Mouse (Mus musculus): ENCODE data around the gene Popdc2. TPM values are rescaled to one million over a fixed set of nuclear protein-coding genes. Genes with fewer than 3 reads are reported as not detected.
"Not testable (repeated sequence)": the region's sequence is repeated elsewhere in the genome, so short reads cannot be mapped to it uniquely, and the experiment has no call there.

Popdc2 gene
- 10 to 100 TPM; 55.5 to 61.6 TPM for total RNA-seq (2021)
- long read RNA-seq, experiment 1, transcript Popdc2-201 (4 exons, 2,169 nt) = major isoform, 29 of 40 reads
- long read RNA-seq, experiment 1, partial matches to known transcripts = 7 of 40 reads
- long read RNA-seq, experiment 1, other reads (novel, unspliced or antisense) = 4 of 40 reads
- long read RNA-seq, experiment 2, transcript Popdc2-201 (4 exons, 2,169 nt) = major isoform, 29 of 49 reads
- long read RNA-seq, experiment 2, partial matches to known transcripts = 16 of 49 reads
- long read RNA-seq, experiment 2, other reads (novel, unspliced or antisense) = 4 of 49 reads

DNA sequence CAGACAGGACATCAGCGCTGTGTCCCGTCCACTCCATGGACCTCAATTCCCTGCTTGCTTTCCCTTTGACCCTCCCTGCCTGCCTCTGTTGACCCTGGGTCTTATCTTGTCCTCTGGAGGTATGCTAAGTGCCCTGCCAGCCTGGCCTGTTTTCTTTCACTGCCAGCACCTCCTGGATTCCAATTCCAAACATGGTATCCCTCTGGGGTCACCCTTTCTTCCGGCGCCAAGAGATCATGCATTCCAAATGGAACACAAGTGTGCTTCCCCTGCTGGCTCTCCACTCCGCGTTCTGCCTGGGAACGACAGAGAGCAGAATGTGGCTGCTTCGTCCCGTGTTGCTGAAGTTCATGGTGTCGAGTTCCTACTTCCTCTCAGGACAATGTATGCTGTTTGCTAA lies at the start of gene Popdc2:
Popdc2 (plus strand) TSS at position 277 of the 400 bp plus-strand sequence.
- H3K4me3 ChIP-seq = peak within 1 kb of the TSS; percentile 79
- H3K27ac ChIP-seq = peak within 1 kb of the TSS; percentile 92
- intact Hi-C loops (cut with DNase I) = loop anchor here (2.0 to 5.0 kb wide), 2 partner anchors 35 to 91 kb away; partner anchors contain the start of gene Adprh
- peak; percentile 74 for DNase-seq
- TF ChIP-seq CTCF (IDR thresholded peaks at IDR 0.05) = no peak

DNA sequence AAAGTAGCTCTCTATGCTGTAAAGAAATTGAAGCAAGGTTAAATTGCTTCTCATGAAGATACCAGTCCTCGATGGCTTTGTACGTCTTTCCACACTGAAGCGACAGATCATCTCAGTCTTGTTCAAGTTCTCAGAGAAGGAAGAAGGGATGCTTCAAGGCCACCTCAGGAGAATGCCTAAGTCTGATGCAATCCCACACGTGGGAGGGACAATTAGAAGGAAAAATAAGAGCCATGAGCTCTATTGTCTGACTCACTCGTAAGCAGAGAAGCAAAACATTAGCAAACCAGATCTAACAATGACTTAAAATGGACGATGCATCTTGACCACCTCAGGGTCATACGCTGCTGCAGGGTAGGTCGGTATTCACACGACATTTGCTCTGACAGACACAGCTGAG lies 43.5 kb upstream of the Popdc2 start:
- no peak for TF ChIP-seq CTCF (IDR thresholded peaks at IDR 0.05)
- Histone ChIP-seq H3K27ac (no peak overlapping the region), H3K4me3 (no peak overlapping the region)
- intact Hi-C loops (cut with DNase I) = no loop called here
- no peak for DNase-seq

DNA sequence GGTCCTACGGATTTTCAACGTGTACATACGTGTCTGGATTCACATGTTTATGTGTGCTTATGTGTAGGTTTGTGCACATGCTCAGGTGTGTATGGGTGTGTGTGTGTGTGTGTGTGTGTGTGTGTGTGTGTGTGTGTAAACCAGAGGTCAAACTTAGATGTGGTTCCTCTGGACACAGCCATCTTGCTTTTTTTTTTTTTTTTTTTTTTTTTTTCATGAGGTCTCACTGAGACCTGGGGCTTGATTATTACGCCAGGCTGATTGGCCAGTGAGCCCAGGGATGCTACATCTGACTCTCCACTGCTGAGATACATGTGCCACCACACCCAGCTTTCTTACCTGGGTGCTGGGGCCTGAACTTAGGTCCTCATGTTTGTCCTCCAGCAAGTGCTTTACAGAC lies 42.9 kb upstream of the Popdc2 start:
- no peak for TF ChIP-seq CTCF (IDR thresholded peaks at IDR 0.05)
- DNase-seq = no peak
- intact Hi-C loops (cut with DNase I) = no loop called here
- H3K27ac ChIP-seq = no peak overlapping the region
- no peak overlapping the region for H3K4me3 ChIP-seq

DNA sequence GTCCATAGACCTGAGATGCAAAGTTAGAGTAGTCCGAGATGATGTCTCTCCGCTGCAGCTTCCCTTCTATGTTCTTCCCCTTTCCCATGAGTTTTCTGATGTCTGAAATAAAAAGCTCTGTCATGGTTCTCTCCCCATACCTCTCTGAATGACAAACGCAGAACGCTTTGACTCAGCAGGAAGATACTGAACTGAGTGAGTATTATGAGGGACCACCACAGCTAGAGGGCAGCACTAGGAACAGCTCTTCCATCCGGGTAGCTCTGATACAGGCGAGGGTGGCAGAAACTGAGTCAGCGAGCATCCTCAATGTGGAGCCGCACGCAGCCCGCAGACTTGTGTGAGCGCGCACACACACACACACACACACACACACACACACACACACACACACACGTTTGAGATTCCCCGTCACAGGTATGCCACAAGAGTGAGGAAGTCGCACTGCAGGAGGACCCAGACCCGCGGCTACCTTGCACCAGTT lies 40.5 kb upstream of the Popdc2 start:
- Histone ChIP-seq H3K27ac (no peak overlapping the region), H3K4me3 (no peak overlapping the region)
- peak; percentile 62 for TF ChIP-seq CTCF (IDR thresholded peaks at IDR 0.05)
- peak; percentile 36 for DNase-seq
- intact Hi-C loops (cut with DNase I) = no loop called here

DNA sequence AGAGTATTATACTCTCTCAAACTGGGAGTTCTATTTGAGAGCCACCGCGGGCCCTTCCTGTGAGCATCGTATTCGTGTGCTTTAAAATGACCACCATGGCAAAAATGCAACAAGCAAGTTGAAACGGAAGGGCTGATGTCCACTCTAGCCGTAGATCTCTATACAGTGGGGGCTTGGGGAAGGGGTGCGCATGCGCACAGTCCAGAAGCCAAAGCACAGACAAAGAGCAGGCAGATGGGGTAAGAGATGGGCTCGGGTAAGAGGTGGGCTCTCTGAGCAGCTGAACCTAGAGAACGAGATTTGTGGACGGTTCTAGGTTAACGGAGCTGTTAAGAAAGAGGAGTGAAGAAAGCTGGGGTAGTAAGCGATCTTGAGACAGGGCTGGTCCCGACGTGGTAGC lies 37.7 kb upstream of the Popdc2 start:
- H3K27ac ChIP-seq = no peak overlapping the region
- TF ChIP-seq CTCF (IDR thresholded peaks at IDR 0.05) = no peak
- no peak for DNase-seq
- H3K4me3 ChIP-seq = no peak overlapping the region
- intact Hi-C loops (cut with DNase I) = no loop called here

DNA sequence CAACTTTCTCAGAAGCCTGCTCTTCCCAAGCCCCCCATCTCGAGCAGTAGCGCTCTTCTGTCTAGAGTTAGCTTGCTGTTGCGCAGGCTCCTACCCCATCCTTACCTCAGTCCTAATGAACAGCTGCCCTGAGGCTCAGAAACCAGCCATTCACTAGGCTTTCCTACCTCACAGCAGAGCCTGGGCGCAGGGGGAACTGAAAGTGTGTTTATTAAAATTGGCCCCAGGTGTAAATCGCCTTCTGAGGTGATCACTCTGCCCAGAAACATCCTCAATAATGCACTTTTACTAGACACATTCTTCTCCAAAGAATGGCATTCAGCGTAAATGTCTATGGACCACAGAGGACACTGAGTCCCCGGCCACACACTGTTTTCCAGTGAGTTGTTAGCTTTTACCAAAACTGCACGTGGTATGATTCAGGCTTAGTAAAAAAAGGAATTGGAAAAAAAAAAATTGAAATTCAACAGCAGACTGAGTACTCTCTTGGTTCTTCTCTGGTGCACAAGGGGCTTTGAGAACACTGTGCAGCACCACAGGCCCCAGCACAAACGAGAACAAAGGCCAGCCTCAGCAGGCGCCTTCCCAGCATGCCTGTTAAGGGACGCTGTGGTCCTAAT lies 35.1 kb upstream of the Popdc2 start:
- intact Hi-C loops (cut with DNase I) = no loop called here
- H3K4me3 ChIP-seq = no peak overlapping the region
- no peak for TF ChIP-seq CTCF (IDR thresholded peaks at IDR 0.05)

DNA sequence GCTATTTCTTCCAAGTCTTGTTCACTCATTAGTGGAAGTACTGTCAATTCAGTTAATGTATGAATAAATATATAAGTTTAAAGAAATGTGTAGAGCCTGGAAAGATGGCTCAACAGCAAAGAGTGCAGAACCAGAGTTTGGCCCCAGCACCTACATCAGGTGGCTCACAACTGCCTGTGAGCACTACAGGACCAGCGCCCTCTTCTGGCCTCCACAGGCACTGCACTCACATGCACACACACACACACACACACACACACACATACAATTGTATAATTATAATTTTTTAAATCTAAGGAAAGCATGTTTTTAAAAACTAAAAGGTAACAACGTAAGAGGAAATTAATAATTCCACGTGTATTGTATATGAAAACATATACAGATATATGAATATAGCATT lies 32.7 kb upstream of the Popdc2 start:
- DNase-seq = no peak
- peak; percentile 15; the same call in 1 of the 2 replicates for TF ChIP-seq CTCF (IDR thresholded peaks at IDR 0.05)
- Histone ChIP-seq H3K27ac (no peak overlapping the region), H3K4me3 (no peak overlapping the region)
- intact Hi-C loops (cut with DNase I) = no loop called here

More for the DNA sequence above, 35.1 kb upstream of the Popdc2 start:
- no peak for DNase-seq
- no peak overlapping the region for H3K27ac ChIP-seq

DNA sequence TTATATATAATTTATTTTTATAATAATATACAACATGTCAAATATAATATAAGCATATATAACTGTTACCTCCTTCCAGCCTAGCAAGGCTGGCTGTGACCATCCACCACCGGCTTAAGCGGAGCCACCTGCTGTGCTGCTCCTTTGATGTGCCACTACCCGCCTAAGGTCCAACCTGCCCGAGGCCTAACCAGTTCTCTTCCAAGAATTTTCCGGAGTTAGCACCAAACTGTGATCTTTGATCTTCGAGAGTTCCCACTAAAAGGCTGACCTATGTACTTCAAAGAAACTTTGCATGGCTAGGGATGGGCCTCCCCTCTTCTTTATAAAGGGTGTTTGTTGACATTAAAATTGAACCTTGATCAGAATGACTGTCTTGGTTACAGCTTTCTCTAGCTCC lies 27.6 kb upstream of the Popdc2 start:
- intact Hi-C loops (cut with DNase I) = no loop called here
- H3K4me3 ChIP-seq = no peak overlapping the region
- no peak overlapping the region for H3K27ac ChIP-seq
- no peak for TF ChIP-seq CTCF (IDR thresholded peaks at IDR 0.05)
- no peak for DNase-seq

DNA sequence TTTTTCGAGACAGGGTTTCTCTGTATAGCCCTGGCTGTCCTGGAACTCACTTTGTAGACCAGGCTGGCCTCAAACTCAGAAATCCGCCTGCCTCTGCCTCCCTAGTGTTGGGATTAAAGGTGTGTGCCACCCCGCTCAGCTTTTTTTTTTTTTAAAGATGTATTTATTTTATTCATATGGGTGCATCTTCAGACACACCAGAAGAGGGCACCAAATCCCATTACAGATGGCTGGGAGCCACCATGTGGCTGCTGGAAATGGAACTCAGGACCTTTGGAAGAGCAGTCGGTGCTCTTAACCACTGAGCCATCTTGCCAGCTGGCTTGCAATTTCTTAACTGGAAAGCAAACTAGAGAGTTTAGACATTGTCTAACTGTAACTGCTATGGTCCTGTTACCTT lies 23.9 kb upstream of the Popdc2 start:
- H3K4me3 ChIP-seq; intact Hi-C loops (cut with DNase I); DNase-seq; H3K27ac ChIP-seq: not testable (repeated sequence)
- peak; percentile 19; the same call in 1 of the 2 replicates for TF ChIP-seq CTCF (IDR thresholded peaks at IDR 0.05)

DNA sequence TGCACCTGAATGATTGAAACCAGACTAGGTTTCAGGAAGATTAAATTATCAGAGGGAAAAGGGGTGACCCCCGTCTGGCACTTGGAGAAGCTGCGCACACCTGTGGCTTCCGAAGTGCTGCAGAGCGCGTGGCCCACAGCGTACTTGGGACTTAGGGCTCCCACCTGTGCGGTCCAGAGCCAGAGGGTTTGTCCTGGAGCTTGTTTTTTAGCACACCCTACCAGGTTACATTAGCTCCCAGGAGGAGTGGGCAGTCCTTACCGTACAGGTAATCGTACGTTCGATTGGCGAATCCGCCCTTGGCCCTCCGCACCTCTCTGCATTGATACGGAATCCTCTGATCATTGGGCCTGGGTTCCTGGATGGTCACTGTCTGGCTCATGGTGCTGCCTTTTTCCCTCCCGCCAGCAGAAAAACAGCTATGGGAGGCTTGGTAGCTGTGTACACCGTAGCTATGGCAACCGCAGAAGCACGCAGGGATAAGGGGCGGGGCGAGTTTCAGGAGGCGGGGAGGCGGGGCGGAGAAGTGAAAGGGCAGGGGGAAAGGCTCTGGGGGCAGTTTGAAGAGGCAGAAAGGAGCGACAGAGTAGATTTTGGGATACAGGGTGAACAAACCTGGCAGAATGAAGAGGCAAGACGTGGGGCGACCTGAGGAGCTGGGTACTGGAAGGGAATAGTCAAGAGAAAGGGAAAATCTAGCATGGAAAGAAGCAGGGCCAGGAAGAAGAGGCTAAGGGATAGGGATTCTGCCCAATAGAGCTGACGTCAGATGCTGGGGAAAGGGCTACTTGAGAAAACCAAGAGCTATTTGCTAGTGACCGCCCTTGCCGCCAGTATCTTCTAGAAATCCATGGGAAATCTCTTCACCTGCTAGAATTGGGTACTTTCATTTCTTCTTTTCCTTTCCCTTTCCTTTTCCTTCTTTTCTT lies 20.3 kb upstream of the Popdc2 start, which contains the start of gene Maats1:
Maats1 (minus strand) TSS at position 748 of the 929 bp plus-strand sequence.
- intact Hi-C loops (cut with DNase I) = no loop called here
- Histone ChIP-seq H3K4me3 (peak within 1 kb of the TSS; percentile 66), H3K27ac (peak within 1 kb of the TSS; percentile 51)
- TF ChIP-seq CTCF (IDR thresholded peaks at IDR 0.05) = no peak
- DNase-seq = peak; percentile 85

DNA sequence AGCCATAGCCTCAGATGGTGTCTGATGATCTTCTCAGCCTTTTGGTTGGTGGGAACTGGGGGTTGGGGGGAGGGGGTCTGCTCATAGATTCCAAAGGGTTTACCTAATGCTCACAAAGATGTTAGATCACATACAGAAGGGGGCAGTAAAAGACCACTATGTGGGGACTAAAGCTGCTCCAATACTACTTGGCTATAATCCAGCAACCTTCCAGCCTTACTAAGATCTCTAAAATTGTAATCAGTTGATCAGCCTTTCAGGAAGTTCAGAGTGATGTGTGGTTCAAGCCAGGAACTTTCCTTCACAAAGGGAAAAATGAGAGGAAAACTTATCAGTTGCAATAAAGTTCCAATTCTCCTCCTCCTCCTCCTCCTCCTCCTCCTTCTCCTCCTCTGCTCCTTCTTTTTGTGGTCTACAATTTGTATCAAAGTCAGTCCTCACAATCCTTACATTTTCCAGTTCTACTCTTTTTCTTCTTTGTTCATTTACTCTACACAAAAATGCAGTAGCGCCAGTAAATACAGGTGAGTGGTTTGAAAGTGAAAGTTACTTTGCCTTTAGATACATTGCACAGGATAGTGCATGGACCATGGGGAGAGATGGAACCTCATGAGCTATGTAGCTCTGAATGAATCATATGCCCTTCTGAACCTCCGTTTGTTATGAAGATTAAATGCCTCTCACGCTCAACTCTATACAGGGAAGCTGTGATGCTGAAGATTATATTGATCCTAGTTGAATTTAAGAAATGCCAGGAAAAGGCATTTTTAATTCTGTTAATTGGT lies 16.9 kb upstream of the Popdc2 start:
- DNase-seq = no peak
- intact Hi-C loops (cut with DNase I) = loop anchor here (1.0 to 2.0 kb wide), 2 partner anchors 138 to 161 kb away; no protein-coding TSS in a partner anchor
- H3K27ac ChIP-seq = peak overlapping the region; percentile 31; the same call in 1 of the 2 replicates
- no peak overlapping the region; the same call in 1 of the 2 replicates for H3K4me3 ChIP-seq
- TF ChIP-seq CTCF (IDR thresholded peaks at IDR 0.05) = peak; percentile 73

Measured in gastrocnemius, adult 2 months (tissue).